Mouse (Mus musculus): ENCODE data around the gene Crtc3. TPM values are rescaled to one million over a fixed set of nuclear protein-coding genes. Genes with fewer than 3 reads are reported as not detected.

The Crtc3 gene
- total RNA-seq, 2 experiments from 2014 or later: 6.8 to 21.7 TPM

GRCm38 (mm10) chr7:80687721-80688555 lies 739 bp downstream of the Crtc3 start:
- peak; percentile 57 for ATAC-seq (replicated peaks; ENCODE audit: poor library complexity, severe bottlenecking)

GRCm38 (mm10) chr7:80685639-80686038 lies 3.0 kb downstream of the Crtc3 start:
- no peak for ATAC-seq (replicated peaks; ENCODE audit: poor library complexity, severe bottlenecking)

GRCm38 (mm10) chr7:80682630-80683029 lies 6.0 kb downstream of the Crtc3 start:
- ATAC-seq (replicated peaks; ENCODE audit: poor library complexity, severe bottlenecking): no peak

- ATAC-seq (replicated peaks; ENCODE audit: poor library complexity, severe bottlenecking): peak; percentile 69
Measured at GRCm38 (mm10) chr7:80680218-80680847, 8.3 kb downstream of the Crtc3 start.

DNA sequence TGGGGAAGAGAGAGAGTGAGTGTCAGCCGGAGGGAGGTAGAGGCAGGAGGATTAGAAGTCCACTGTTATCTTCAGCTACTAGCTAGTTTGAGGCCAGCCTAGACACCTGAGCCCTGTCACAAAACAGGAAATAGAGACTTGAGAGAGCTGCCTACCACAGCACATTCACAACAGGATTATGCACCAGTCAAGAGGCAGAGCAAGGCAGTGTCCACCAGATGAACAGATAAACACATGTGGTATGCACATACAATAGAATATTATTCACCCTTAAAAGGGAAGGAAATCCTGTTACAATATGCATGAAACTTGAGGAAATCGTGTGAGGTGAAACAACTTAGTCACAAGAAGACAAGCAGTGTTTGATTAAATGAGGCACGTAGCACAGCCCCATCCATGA lies 16.4 kb downstream of the Crtc3 start:
- 0 out of 2 replicates have a peak, but pooled peaks have one; percentile 17 for ATAC-seq (replicated peaks; ENCODE audit: poor library complexity, severe bottlenecking)

- ATAC-seq (replicated peaks; ENCODE audit: poor library complexity, severe bottlenecking): no peak
Measured at GRCm38 (mm10) chr7:80670889-80671288, 17.8 kb downstream of the Crtc3 start.

- ATAC-seq (replicated peaks; ENCODE audit: poor library complexity, severe bottlenecking): peak; percentile 37; the same call in 1 of the 2 replicates
Measured at GRCm38 (mm10) chr7:80667190-80667589, 21.5 kb downstream of the Crtc3 start.

GRCm38 (mm10) chr7:80666198-80666915 lies 22.3 kb downstream of the Crtc3 start:
- ATAC-seq (replicated peaks; ENCODE audit: poor library complexity, severe bottlenecking): peak; percentile 67

DNA sequence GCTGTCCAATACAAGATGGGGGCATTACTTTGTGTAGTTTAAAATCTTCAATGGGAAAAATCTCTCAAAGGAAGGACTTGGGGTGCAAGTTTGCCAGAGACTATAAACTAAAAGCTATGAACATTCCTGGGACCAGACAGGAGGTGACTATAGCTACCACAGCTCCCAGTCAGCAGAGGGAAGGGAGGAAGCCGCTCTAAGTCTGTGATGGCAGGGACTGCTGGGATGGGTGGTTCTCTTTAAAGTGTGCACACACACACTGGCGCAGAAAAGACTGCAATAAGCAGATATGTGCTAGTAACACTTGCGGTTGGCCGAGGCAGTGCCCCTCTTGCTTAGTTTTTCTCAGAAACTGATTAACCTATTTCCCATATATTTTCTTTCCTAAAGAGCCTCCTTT lies 27.6 kb downstream of the Crtc3 start:
- ATAC-seq (replicated peaks; ENCODE audit: poor library complexity, severe bottlenecking): no peak

DNA sequence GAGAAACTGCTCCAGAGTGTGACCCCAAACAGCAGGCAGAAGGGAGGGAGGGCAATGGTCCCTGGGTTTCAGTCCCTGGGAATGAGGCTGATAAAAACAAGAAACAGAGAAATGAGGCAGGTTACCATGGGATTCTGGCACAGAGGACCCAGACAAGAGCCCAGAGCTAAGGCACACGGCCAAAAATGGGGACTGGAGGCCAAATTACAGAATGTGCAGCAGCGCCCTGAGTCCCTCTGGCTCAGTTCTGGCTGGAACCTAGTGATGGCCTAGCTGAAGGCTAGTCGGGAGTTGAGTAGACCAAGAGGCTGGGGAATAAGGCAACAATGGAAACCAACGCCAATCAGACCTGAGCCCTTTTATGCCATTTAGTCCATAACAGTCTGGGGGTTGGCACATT lies 28.1 kb downstream of the Crtc3 start:
- no peak for ATAC-seq (replicated peaks; ENCODE audit: poor library complexity, severe bottlenecking)

DNA sequence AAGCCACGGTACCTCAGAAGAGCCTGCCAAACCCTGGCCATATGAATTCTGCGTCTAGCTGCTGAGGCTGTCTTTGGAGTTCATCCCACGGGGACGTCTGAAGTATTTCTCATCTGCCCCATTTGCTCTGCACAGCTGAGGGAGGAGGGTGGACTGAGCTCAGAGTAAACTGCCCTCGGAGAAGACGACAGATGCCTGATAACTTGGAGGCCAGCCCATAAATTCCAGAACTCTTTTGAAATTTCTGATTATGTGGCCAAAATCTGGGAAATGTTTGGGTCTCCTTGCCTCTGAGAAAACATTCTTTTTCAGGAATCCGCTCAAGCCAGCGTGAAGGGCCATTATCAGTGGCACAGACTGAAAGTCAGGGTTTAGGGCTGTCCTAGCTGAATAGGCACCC lies 30.8 kb downstream of the Crtc3 start:
- no peak for ATAC-seq (replicated peaks; ENCODE audit: poor library complexity, severe bottlenecking)

- ATAC-seq (replicated peaks; ENCODE audit: poor library complexity, severe bottlenecking): no peak
Measured at GRCm38 (mm10) chr7:80655350-80656013, 33.2 kb downstream of the Crtc3 start.

- ATAC-seq (replicated peaks; ENCODE audit: poor library complexity, severe bottlenecking): peak; percentile 18; the same call in 1 of the 2 replicates
Measured at GRCm38 (mm10) chr7:80654926-80655325, 33.8 kb downstream of the Crtc3 start.

- peak; percentile 71 for ATAC-seq (replicated peaks; ENCODE audit: poor library complexity, severe bottlenecking)
Measured at GRCm38 (mm10) chr7:80654393-80654792, 34.3 kb downstream of the Crtc3 start.

GRCm38 (mm10) chr7:80653971-80654370 lies 34.7 kb downstream of the Crtc3 start:
- ATAC-seq (replicated peaks; ENCODE audit: poor library complexity, severe bottlenecking): no peak

GRCm38 (mm10) chr7:80653077-80653476 lies 35.6 kb downstream of the Crtc3 start:
- no peak for ATAC-seq (replicated peaks; ENCODE audit: poor library complexity, severe bottlenecking)

- ATAC-seq (replicated peaks; ENCODE audit: poor library complexity, severe bottlenecking): peak; percentile 38
Measured at GRCm38 (mm10) chr7:80652289-80652688, 36.4 kb downstream of the Crtc3 start.

- peak; percentile 97 for ATAC-seq (replicated peaks; ENCODE audit: poor library complexity, severe bottlenecking)
Measured at GRCm38 (mm10) chr7:80647437-80647871, 41.2 kb downstream of the Crtc3 start.

- ATAC-seq (replicated peaks; ENCODE audit: poor library complexity, severe bottlenecking): no peak
Measured at GRCm38 (mm10) chr7:80646093-80647025, 42.3 kb downstream of the Crtc3 start.
